Mouse (Mus musculus) thymus, postnatal 10 days (tissue): Measurements from ENCODE around the gene Becn1.

Experiments used
- DNase-seq, 2 experiments: peaks; one replicate each; pipeline ENCODE4 v3.0.0; 2021; ENCODE audit warnings: low spot score in 2 of 2

Gene Becn1

DNA sequence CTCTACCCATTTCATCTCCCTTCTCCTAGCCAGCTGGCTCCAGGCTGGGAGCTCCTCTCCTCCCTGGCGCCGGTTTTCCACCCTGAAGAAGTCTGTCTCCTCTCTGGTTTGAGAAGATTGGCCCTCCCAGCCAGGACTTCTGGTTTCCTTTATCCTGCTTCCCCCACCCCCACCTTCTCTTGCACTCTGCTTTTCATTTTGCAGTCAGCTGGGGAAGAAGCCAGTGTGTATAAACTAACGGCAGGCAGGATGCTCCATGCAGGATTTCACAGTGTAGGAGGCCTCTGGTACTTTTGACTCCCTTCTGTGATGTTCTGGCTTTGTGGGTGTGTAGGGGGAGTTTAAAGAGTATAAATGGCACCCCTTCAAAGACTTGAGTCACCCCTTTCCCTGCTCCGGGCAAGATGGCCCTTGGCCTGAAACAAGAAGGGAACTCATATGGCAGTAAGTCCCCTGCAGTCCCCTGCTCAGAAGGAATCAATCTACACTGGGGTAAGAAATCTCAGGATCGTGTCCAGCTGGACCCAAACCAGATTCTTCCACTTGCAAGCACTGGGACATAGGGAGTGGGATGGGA is 63.9 kb downstream of the Becn1 start:
- no peak for DNase-seq

DNA sequence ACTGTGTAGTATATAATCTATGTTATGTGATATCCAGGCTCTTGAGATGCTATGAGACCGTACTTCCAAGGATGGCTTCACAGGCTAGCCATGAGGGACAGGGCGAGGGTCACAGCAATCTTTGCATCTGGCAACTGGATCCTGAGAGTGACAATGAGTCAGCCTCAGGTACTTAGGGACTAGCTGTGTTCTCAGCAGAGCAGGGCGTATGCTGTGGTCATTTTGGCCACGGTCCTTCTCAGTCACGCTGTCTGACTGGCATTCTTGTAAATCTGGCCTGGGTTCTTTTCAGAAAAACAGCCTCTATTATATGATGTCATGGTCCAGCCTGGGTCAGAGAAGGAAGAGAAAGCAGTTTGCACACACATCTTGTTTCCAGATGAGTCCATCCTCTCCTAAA is 65.3 kb downstream of the Becn1 start:
- no peak for DNase-seq
